Mouse (Mus musculus) megakaryocyte progenitor cell, adult 5-6 weeks (primary cell): Measurements from ENCODE around the gene Npvf. TPM values are rescaled to one million over a fixed set of nuclear protein-coding genes. Genes with fewer than 3 reads are reported as not detected.

Experiments used
- ATAC-seq: replicated peaks from 2 replicates; pipeline ENCODE4 v1.8.0; 2016; ENCODE audit warnings: mild to moderate bottlenecking, moderate TSS enrichment, inconsistent platforms; ENCODE audit not compliant: poor library complexity
- total RNA-seq, 2 experiments: library from RNA; stranded (forward) in 1 of 2; stranded (reverse) in 1 of 2; fragments of 157-497, 149-512 nt in 1 of 2; fragments of 200-1000 nt in 1 of 2; gene quantifications; 2 replicates each; pipeline versions ENCODE4 v1.2.3 to v1.2.4; 2015 to 2017

Gene Npvf
- total RNA-seq, 2 experiments from 2014 or later: not detected

DNA sequence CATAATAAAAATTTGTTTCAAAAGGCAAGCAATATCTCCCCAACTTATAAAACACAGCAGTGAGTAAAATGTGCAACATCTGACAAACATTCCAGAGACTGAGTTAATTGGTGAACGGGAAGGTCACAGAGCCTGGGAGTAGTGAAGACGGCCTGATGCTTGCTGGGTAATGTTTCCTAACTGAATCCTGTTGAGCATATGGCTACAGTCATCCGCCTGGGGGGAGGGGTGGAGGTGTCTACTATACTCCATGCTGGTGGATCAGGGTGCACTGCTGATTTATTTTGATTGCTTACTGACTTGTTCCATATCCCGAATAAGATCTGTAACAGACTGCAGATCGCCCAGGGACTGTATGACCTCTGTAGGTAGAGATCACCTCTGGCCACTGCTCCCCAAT lies 12.3 kb downstream of the Npvf start:
- no peak for ATAC-seq

DNA sequence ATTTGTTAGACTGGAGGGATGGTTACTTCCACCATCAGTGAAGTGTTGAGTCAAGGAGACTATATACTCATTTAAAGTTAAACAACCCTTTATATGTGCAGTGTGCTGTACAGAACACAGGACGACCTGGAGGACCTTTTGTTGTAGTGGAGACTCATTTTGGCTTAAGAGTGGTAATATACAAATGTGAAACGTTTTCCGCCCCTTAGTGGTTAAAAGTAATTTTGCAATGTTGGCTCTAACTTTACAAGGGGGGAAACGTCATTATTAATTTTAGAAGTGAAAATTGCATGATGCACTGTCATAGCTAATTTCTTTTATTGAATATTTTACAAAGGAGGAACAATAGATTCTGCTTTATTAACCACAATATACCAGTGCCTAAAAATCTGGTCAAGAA lies 13.9 kb downstream of the Npvf start:
- ATAC-seq: no peak

GRCm38 (mm10) chr6:50639656-50640055 lies 14.6 kb downstream of the Npvf start:
- ATAC-seq: no peak

DNA sequence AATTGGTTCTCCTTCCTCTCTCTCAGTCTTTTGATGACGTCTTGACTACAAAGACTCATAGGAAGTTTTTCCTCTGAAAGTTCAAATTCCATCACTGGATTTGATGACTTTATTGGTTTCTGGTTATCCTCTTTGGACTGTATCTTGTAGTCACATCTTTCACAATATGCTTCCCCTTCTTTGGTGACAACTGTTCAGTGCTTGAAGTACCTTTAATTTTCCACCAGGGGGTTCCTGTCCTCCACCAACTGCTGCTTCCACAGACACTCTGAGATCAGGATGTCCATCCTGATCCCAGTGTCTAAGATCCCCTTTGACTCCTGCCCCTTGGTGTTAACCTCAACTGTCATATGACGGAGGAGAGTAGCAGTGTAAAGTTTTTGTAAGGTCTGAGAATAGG lies 28.1 kb downstream of the Npvf start:
- ATAC-seq: 0 out of 2 replicates have a peak, but pooled peaks have one; percentile 39

- peak; percentile 58 for ATAC-seq
Measured at GRCm38 (mm10) chr6:50618273-50618672, 36.0 kb downstream of the Npvf start.

DNA sequence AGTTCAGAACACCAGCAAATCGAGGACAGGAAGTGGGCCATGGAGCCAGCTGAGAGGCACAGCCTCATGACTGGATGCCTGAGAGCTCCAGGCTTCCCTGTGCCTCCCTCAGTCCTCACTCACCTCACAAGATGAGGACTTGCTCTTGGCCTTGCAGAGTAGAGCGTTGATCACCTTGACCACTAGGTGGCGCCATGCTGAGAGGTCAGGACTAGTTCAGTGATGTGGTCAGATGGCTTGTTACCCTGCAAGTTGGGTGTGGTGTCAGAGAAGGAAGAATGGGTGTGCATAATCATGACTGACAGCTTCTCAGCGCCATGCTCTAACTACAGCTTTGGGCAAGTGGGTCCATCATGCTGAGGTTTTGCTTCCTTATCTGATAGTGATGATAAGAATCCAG lies 52.6 kb downstream of the Npvf start:
- ATAC-seq: peak; percentile 61

Other genes with a start within 250 kb of the Npvf start
- gene Osbpl3, start 198.2 kb downstream of the Npvf start, total RNA-seq (2015): 6.4 and 6.9 TPM in 2 replicates
- 10.3 and 11.6 TPM in 2 replicates for gene Osbpl3, start 198.2 kb downstream of the Npvf start, total RNA-seq (2017)
- 111 and 140 TPM in 2 replicates for gene Cycs, start 87.9 kb downstream of the Npvf start, total RNA-seq (2015)
- gene Cycs, start 87.9 kb downstream of the Npvf start, total RNA-seq (2017): 135 and 142 TPM in 2 replicates
- gene 4921507P07Rik, start 57.8 kb downstream of the Npvf start, total RNA-seq (2015): 4.7 and 5.5 TPM in 2 replicates
- 0.87 and 1.4 TPM in 2 replicates for gene 4921507P07Rik, start 57.8 kb downstream of the Npvf start, total RNA-seq (2017)